Mouse (Mus musculus) fat pad, adult 2 months (tissue): ENCODE data around the gene Kbtbd2.

Experiments
- DNase-seq: peaks from one replicate; pipeline ENCODE4 v3.0.0-alpha.2; 2011; ENCODE audit warnings: low read depth, low spot score; ENCODE audit errors: extremely low read depth

The Kbtbd2 gene

DNA sequence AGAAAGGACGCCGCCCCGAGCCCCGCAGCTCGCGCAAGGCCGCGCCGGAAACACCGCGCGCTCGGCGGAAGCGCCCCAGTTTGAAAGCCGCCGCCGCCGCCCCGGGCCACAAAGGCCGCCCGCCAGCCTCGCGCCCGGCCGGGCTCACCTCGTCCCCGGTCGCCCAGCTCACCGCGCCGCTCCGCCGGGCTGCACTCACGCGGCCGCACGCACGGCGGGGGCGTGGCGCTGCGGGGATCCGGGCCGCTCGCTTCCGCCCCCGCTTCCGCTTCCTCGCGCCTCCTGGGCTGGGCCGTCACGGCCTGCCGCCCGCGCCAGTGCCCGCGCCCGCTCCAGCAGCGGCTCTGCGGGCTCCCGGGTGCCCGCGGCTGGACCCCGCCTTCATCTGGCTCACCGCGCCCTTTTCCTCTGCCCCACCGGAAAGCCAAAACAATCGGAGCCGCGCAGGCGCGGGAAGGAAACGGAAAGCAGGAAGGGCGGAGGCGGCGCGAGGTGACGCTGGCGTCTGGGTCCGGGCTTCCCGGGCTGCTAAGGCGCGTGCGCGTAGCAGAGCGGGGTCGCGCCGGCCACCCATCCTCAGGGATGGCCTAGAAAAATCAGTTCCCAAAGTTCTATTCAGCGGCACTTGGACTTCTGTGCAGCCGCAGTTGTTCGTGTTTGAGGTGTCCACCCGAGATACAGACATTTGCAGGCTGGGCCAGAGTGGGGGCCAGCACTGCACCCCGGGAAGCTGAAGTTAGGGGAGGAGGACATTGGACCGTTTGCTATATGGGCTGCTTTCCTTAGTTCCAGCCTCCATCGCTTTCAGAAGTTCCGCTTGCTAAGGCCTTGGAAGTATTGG, at the start of gene Kbtbd2:
Kbtbd2 (minus strand) TSS at position 503 of the 841 bp plus-strand sequence.
- DNase-seq = no peak

DNA sequence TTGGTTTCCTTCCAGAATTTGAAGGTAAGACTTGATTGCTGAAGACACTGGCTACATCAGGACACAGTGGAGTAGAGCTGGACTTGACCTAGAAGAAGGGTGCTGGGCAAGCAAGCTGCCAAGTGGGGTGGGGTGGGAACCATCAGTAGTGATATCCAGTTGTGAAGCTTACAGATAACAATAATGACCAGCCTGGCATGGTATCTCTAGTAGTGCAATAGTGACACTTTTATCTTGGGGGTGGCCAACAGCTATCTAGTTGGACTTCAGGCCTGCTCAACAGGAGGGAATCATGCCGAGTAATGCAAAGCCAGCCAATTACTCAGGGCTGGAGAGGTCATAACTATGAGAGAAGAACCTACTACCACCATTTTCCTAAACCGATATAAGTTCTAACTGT, 46.8 kb upstream of the Kbtbd2 start:
- no peak for DNase-seq

GRCm38 (mm10) chr6:56843229-56843628, 45.6 kb upstream of the Kbtbd2 start:
- no peak for DNase-seq

GRCm38 (mm10) chr6:56837621-56838020, 40.0 kb upstream of the Kbtbd2 start:
- no peak for DNase-seq

- no peak for DNase-seq
These were observed 39.6 kb upstream of the Kbtbd2 start for GRCm38 (mm10) chr6:56837166-56837565.

- no peak for DNase-seq
These were observed 37.9 kb upstream of the Kbtbd2 start for GRCm38 (mm10) chr6:56835532-56835931.

DNA sequence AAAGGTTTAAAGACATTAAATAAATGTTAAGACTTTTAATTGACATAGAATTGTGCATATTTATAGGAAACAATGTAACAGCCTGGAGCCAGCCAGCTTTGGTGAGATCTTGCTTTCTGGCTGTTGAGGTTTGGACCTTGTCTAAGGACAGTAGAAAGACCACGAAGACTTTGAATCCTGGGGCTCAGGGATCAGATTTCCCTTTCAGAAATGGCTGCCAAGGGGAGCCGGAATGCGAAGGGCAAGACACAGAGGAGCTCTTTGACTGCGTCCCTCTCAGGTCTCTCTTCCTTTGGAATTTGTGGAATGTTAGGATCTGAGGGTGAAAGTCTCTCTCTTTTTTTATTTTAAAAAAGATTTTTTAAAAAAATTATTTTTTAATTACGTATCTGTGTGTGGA, 37.2 kb upstream of the Kbtbd2 start:
- DNase-seq = no peak

GRCm38 (mm10) chr6:56832830-56833229, 35.2 kb upstream of the Kbtbd2 start:
- DNase-seq = no peak

GRCm38 (mm10) chr6:56832407-56832796, 34.8 kb upstream of the Kbtbd2 start:
- no peak for DNase-seq

DNA sequence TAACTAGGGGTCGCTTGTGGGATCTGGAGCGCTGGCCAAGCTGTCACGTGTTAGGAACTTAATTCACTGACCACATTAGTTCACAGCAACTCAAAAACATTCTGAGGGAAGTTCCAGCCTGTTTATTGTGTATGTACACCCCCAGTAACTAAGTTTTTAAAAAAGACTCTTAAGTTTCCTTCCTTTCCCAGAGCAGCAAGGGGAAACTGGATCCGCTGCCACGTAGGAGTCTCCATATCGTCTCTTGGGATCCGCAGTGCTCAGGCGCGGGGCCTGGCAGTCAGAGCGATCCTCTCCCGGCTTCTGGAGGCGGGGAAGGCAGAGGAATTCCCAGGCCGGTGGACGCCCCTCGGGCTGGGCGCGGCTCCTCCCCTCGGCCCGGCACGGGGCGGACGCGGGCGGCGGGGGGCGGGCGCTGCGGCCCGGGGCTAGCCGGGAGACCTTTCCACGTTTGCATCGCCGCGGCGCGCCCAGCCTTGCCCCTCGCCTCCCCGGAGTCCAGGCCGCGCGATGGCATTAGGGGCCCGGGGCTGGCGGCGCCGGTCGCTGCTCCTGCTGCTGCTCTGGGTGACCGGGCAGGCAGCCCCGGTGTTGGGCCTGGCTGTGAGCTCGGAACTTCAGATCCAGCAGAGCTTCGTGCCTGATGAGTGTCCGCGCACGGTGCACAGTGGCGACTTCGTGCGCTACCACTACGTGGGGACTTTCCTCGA, 34.2 kb upstream of the Kbtbd2 start, which contains the start of gene Fkbp9:
Fkbp9 (plus strand) TSS at position 363 of the 710 bp plus-strand sequence.
- no peak for DNase-seq

DNA sequence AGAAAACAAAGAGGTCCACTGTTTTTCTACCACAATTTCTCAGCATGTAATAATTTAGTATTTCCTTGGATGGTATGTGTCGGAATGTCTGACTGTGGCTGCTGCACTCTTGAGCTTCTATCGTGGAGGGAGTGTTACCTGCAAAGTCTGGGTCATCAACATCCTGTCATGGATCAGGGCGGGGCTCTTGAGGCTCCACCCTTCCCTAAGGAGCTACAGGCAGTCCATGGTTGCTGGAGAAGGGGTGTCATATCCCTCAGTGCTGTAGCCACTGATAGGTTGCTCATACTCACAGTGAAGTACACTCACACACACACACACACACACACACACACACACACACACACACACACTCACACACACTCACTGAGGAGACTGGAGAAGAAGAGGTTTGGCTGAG, 28.0 kb upstream of the Kbtbd2 start:
- no peak for DNase-seq

DNA sequence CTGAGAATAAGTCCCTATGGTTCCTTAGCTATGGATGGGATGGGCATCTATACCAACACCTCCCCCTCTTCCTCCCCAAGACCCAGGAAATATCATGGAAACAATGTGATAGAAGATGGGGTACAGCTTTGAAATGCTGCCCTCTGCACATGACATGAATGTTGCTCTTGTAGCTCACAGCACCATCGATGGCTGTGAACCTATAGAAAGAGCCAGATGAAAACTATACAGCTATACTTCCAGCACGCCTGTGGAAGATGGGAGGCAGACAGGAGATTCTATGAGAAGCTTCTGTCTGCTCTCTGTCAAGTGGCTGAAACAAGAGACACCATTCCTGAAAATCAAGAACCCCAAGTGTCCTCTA, 21.5 kb upstream of the Kbtbd2 start:
- DNase-seq = no peak

- no peak for DNase-seq
These were observed 21.0 kb upstream of the Kbtbd2 start for GRCm38 (mm10) chr6:56818436-56819123.

DNA sequence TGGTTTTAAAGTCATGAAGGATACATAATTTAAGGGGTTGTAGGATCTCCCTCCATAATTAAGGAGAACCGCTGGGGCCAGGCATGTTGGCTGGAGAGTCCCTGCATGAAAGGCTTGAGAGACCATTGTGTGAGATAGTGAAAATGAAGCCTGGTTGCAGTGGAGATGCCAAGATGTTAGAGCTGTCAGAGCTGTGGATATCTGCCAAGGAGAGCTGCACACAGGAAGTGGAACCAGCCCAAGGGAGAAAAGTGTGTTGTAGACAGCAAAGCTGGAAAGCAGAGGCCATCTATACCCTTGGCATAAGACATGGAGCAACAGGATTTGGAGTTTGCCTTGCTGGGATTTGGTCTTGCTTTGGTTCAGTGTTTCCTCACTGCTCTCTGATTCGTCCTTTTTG, 15.7 kb upstream of the Kbtbd2 start:
- no peak for DNase-seq

DNA sequence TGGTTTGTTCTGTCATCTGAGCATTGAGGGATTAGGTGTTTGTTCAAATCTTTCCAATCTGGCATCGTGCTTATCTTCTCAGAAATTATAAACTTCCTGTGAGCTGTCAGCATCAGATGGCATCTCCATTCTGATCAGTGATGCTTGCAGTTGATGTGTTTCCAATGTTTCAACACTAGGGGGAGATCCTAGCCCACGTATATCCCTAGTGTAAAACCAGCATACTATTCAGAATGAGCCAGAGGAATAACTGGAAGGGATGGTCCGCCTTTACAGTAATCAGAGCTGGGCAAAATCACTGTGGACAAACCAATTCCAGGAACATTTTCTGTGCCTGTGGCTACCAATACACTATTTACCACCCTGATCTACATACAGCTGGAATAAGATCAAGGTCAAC, 11.0 kb upstream of the Kbtbd2 start:
- DNase-seq = no peak

- no peak for DNase-seq
These were observed 8.6 kb upstream of the Kbtbd2 start for GRCm38 (mm10) chr6:56806195-56806594.

GRCm38 (mm10) chr6:56805026-56805425, 7.4 kb upstream of the Kbtbd2 start:
- no peak for DNase-seq

DNA sequence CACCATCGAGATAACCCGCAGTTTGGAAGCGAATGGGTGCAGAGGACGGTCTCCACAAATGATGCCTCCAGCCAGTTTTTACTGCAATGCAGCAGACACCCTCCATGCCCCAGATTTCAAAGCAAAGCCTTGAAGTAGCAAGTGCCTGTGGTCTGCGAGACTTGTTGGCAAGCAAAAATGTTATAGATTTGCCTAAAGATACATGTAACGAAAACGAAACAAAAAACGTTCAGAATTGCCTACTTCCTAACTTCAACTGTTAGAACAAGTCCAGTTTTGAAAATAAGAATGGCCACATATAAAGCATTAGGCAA, 496 bp upstream of the Kbtbd2 start:
- no peak for DNase-seq

DNA sequence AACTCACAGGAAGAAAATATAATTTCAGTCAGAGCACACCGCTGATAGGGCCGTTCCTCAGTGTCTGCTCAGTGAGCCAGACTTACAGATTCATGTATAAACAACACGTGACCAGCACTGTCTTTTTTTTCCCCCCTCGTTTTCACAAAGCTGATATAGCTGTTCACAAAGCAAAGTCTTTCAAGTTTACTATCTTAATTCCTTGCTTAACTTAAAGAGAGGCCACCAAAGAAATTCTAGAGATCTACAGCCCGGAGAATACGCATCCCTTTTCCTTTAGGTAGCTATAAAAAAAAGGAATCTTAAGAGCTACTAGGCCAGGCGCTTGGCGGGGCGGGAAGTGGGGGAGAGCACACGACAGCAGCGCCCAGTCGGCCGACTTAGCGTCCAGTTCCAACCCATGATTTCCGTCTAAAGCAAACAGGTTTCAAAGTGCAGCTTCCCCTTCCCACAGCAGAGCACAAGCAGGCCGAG, 908 bp downstream of the Kbtbd2 start:
- no peak for DNase-seq

DNA sequence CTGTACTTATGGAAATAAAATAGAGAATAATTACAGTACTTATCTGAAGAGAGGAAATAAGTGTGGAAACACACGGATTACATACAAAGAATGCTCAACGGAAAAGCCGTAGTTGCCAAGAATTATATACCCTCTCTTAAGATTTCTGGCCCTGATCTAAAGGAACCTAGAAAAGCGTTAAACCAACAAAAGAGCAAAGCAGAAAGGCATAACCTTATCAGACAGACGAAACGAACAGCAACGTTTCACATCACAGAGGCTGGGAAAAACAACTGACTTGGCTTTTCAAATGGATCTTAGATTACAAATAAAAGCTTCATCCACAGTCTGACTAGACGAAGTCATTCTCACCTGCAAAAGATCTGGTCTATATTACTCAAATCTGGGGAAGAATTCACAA, 1.4 kb downstream of the Kbtbd2 start:
- DNase-seq = no peak

- DNase-seq = no peak
These were observed 2.8 kb downstream of the Kbtbd2 start for GRCm38 (mm10) chr6:56794834-56795233.

GRCm38 (mm10) chr6:56789336-56789735, 8.3 kb downstream of the Kbtbd2 start:
- no peak for DNase-seq
